Mouse (Mus musculus): ENCODE measurements around the gene Zdhhc12. TPM values are rescaled to one million over a fixed set of nuclear protein-coding genes. Genes with fewer than 3 reads are reported as not detected.

The Zdhhc12 gene
- total RNA-seq, 4 experiments from 2014 or later = 3.1 to 3.9 (median 3.4) TPM

Other genes starting within 250 kb of the Zdhhc12 start
- 1 to 10 TPM; 1.4 to 3.6 (median 1.7) TPM for gene Cercam, start 224.5 kb downstream of the Zdhhc12 start, total RNA-seq (2022)
- 10 to 100 TPM in 3 of 4 experiments, 1 to 10 TPM in 1; 9.9 to 12.1 (median 11.1) TPM for gene Odf2, start 204.4 kb downstream of the Zdhhc12 start, total RNA-seq (2022)
- gene Gle1, start 158.2 kb downstream of the Zdhhc12 start, total RNA-seq (2022) = 10 to 100 TPM; 20.1 to 27.0 (median 22.9) TPM
- gene Sptan1, start 128.1 kb downstream of the Zdhhc12 start, total RNA-seq (2022) = 10 to 100 TPM; 29.2 to 43.7 (median 36.4) TPM
- gene Wdr34, start 44.8 kb downstream of the Zdhhc12 start, total RNA-seq (2022) = 1 to 10 TPM; 3.9 to 5.6 (median 4.3) TPM
- 100 to 1,000 TPM; 106 to 121 (median 118) TPM for gene Set, start 36.3 kb downstream of the Zdhhc12 start, total RNA-seq (2022)
- gene Pkn3, start 16.0 kb downstream of the Zdhhc12 start, total RNA-seq (2022) = 1 to 10 TPM; 2.1 to 3.2 (median 2.7) TPM
- 10 to 100 TPM; 23.5 to 24.8 (median 24.3) TPM for gene Zer1, start 30.9 kb upstream of the Zdhhc12 start, total RNA-seq (2022)
- 10 to 100 TPM; 11.1 to 13.9 (median 11.2) TPM for gene Tbc1d13, start 40.1 kb upstream of the Zdhhc12 start, total RNA-seq (2022)
- 10 to 100 TPM; 50.3 to 59.4 (median 56.9) TPM for gene Endog, start 77.8 kb upstream of the Zdhhc12 start, total RNA-seq (2022)
- 1 to 10 TPM; 3.4 to 5.1 (median 4.3) TPM for gene Spout1, start 84.8 kb upstream of the Zdhhc12 start, total RNA-seq (2022)
- 10 to 100 TPM; 23.0 to 28.7 (median 26.8) TPM for gene Kyat1, start 112.2 kb upstream of the Zdhhc12 start, total RNA-seq (2022)
- 10 to 100 TPM; 13.2 to 20.1 (median 15.3) TPM for gene Lrrc8a, start 144.1 kb upstream of the Zdhhc12 start, total RNA-seq (2022)
- under 1 TPM in 3 of 4 experiments, not detected in 1; 0.22 to 0.78 (median 0.40) TPM for gene Gm28035, start 146.9 kb upstream of the Zdhhc12 start, total RNA-seq (2022)
- gene Phyhd1, start 172.6 kb upstream of the Zdhhc12 start, total RNA-seq (2022) = 10 to 100 TPM in 2 of 4 experiments, 1 to 10 TPM in 2; 7.7 to 14.2 (median 11.0) TPM
- not detected for gene Gm28038, start 187.4 kb upstream of the Zdhhc12 start, total RNA-seq (2022)
- gene Dolk, start 192.7 kb upstream of the Zdhhc12 start, total RNA-seq (2022) = 10 to 100 TPM; 20.5 to 26.2 (median 24.6) TPM
- 1 to 10 TPM; 6.0 to 8.8 (median 7.2) TPM for gene Nup188, start 192.7 kb upstream of the Zdhhc12 start, total RNA-seq (2022)

All from gastrocnemius, adult 8-10 months (tissue).